Mouse (Mus musculus): ENCODE data around the gene Rnf213.
"Not testable (repeated sequence)": the region's sequence is repeated elsewhere in the genome, so short reads cannot be mapped to it uniquely, and the experiment has no call there.

Gene Rnf213

GRCm38 (mm10) chr11:119392800-119393482, at the start of gene Rnf213:
Gene Rnf213, plus strand, starts transcription at chr11:119393100.
- DNase-seq (ENCODE audit: low spot score): peak; percentile 81

GRCm38 (mm10) chr11:119344178-119344577, 48.7 kb upstream of the Rnf213 start:
- DNase-seq (ENCODE audit: low spot score): no peak

GRCm38 (mm10) chr11:119344865-119345264, 48.0 kb upstream of the Rnf213 start:
- DNase-seq (ENCODE audit: low spot score): no peak

- no peak for DNase-seq (ENCODE audit: low spot score)
These were observed 45.8 kb upstream of the Rnf213 start for GRCm38 (mm10) chr11:119347125-119347524.

GRCm38 (mm10) chr11:119352113-119352512, 40.8 kb upstream of the Rnf213 start:
- no peak for DNase-seq (ENCODE audit: low spot score)

GRCm38 (mm10) chr11:119353946-119354345, 39.0 kb upstream of the Rnf213 start:
- no peak for DNase-seq (ENCODE audit: low spot score)

GRCm38 (mm10) chr11:119354798-119355442, 38.0 kb upstream of the Rnf213 start:
- DNase-seq (ENCODE audit: low spot score): peak; percentile 77

GRCm38 (mm10) chr11:119355443-119356385, 37.2 kb upstream of the Rnf213 start, which contains the start of the genes Sgsh and Slc26a11:
Gene Sgsh, minus strand, starts transcription at chr11:119355536.
Gene Slc26a11, plus strand, starts transcription at chr11:119355557.
- DNase-seq (ENCODE audit: low spot score): peak; percentile 97

GRCm38 (mm10) chr11:119359089-119359488, 33.8 kb upstream of the Rnf213 start:
- no peak for DNase-seq (ENCODE audit: low spot score)

- no peak for DNase-seq (ENCODE audit: low spot score)
These were observed 29.9 kb upstream of the Rnf213 start for GRCm38 (mm10) chr11:119362769-119363533.

- peak; percentile 81 for DNase-seq (ENCODE audit: low spot score)
These were observed 29.3 kb upstream of the Rnf213 start for GRCm38 (mm10) chr11:119363534-119364145.

GRCm38 (mm10) chr11:119375425-119375824, 17.5 kb upstream of the Rnf213 start:
- DNase-seq (ENCODE audit: low spot score): no peak

- no peak for DNase-seq (ENCODE audit: low spot score)
These were observed 15.6 kb upstream of the Rnf213 start for GRCm38 (mm10) chr11:119377326-119377725.

- DNase-seq (ENCODE audit: low spot score): no peak
These were observed 14.3 kb upstream of the Rnf213 start for GRCm38 (mm10) chr11:119378551-119378950.

GRCm38 (mm10) chr11:119381631-119382337, 11.1 kb upstream of the Rnf213 start:
- DNase-seq (ENCODE audit: low spot score): no peak

GRCm38 (mm10) chr11:119382338-119382850, 10.5 kb upstream of the Rnf213 start:
- DNase-seq (ENCODE audit: low spot score): no peak

GRCm38 (mm10) chr11:119384904-119385303, 8.0 kb upstream of the Rnf213 start:
- no peak for DNase-seq (ENCODE audit: low spot score)

GRCm38 (mm10) chr11:119386306-119386705, 6.6 kb upstream of the Rnf213 start:
- no peak for DNase-seq (ENCODE audit: low spot score)

- not testable (repeated sequence) for DNase-seq (ENCODE audit: low spot score)
These were observed 5.6 kb upstream of the Rnf213 start for GRCm38 (mm10) chr11:119387273-119387672.

- peak; percentile 92 for DNase-seq (ENCODE audit: low spot score)
These were observed 3.0 kb upstream of the Rnf213 start for GRCm38 (mm10) chr11:119389851-119390270.
